Comparison of ENCODE assay signal across 9 mouse cellular contexts in genomic region chr2:170469616-170470308, GRCm38 (mm10). TPM values are rescaled to one million over a fixed set of nuclear protein-coding genes. Genes with fewer than 3 reads are reported as not detected.
DNase-seq lines count a peak whose midpoint lies in the region; ATAC-seq and TF ChIP-seq lines count a peak whose summit lies in the region.
"Had no signal": no experiment of that assay in that cellular context is flagged by ENCODE, and none has a peak within 500 bp of the region (broad histone marks: within the 10 kb centered on the region; RNA-seq: fewer than 3 reads in every experiment).

No protein-coding gene starts in this region.

- WGBS in liver, adult 2 months = 28% methylated on average over 10 of the region's 10 CpGs
- 6% methylated on average over 10 of the region's 10 CpGs for WGBS in liver, embryonic 12.5 days (ENCODE audit: insufficient replicate concordance)
- WGBS in forebrain, embryonic 11.5 days = 9% methylated on average over 10 of the region's 10 CpGs
- WGBS in intestine, embryonic 16.5 days = 12% methylated on average over 10 of the region's 10 CpGs
- 10% methylated on average over 10 of the region's 10 CpGs for WGBS in stomach, embryonic 15.5 days

- 0 out of 2 replicates have a peak, but pooled peaks cover 2% of the 10 kb centered on the region for H3K9me3 ChIP-seq in liver, embryonic 12.5 days (replicated peaks)
- H3K9me3 ChIP-seq in forebrain, embryonic 11.5 days (ENCODE audit: control insufficient read depth, low read length) = no peaks in the 10 kb centered on the region
- H3K9me3 ChIP-seq in intestine, embryonic 16.5 days (ENCODE audit: control insufficient read depth, low read length) = no peaks in the 10 kb centered on the region
- no peaks in the 10 kb centered on the region for H3K9me3 ChIP-seq in stomach, embryonic 15.5 days

- no peak for TF ChIP-seq POLR2A in liver, adult 2 months (IDR thresholded peaks at IDR 0.05; ENCODE audit: extremely low read depth, insufficient read depth, low read length)

- no peaks in the 10 kb centered on the region for H3K27me3 ChIP-seq in liver, adult 2 months (ENCODE audit: control insufficient read depth, insufficient read depth, low read length)
- peaks cover 7% of the 10 kb centered on the region; the same call in 1 of the 2 replicates for H3K27me3 ChIP-seq in liver, embryonic 12.5 days (replicated peaks)
- H3K27me3 ChIP-seq in forebrain, embryonic 11.5 days (ENCODE audit: control insufficient read depth, insufficient read depth, low read length) = no peaks in the 10 kb centered on the region
- H3K27me3 ChIP-seq in intestine, embryonic 16.5 days (replicated peaks; ENCODE audit: control insufficient read depth, insufficient read depth, low read length) = no peaks in the 10 kb centered on the region
- H3K27me3 ChIP-seq in stomach, embryonic 15.5 days (replicated peaks) = no peaks in the 10 kb centered on the region

- no peak for ATAC-seq in liver, embryonic 12.5 days
- peak; percentile 49; the same call in 1 of the 2 replicates for ATAC-seq in forebrain, embryonic 11.5 days (replicated peaks; ENCODE audit: low FRiP score)
- peak; percentile 60 for ATAC-seq in intestine, embryonic 16.5 days
- peak; percentile 53; the same call in 1 of the 2 replicates for ATAC-seq in stomach, embryonic 15.5 days (ENCODE audit: insufficient read depth, low FRiP score, low read depth)
- ATAC-seq in activated CD4-positive, CD25-positive, alpha-beta regulatory T cell, adult 4 months = no peak

- no peak for TF ChIP-seq CTCF in liver, adult 2 months (IDR thresholded peaks at IDR 0.05; ENCODE audit: low read depth, low read length)

- peaks cover 1% of the 10 kb centered on the region; the same call in 1 of the 2 replicates for H3K4me1 ChIP-seq in liver, adult 2 months (ENCODE audit: control insufficient read depth, insufficient read depth, low read length)
- peaks cover 3% of the 10 kb centered on the region; the same call in 1 of the 2 replicates for H3K4me1 ChIP-seq in liver, embryonic 12.5 days
- 0 out of 2 replicates have a peak, but pooled peaks cover 5% of the 10 kb centered on the region for H3K4me1 ChIP-seq in forebrain, embryonic 11.5 days (replicated peaks; ENCODE audit: control insufficient read depth, insufficient read depth, low read length)
- H3K4me1 ChIP-seq in intestine, embryonic 16.5 days (ENCODE audit: control insufficient read depth, insufficient read depth, low read length) = no peaks in the 10 kb centered on the region
- no peaks in the 10 kb centered on the region for H3K4me1 ChIP-seq in stomach, embryonic 15.5 days

- no peak overlapping the region for H3K4me2 ChIP-seq in liver, embryonic 12.5 days
- H3K4me2 ChIP-seq in forebrain, embryonic 11.5 days (ENCODE audit: low read depth, low read length, severe bottlenecking) = no peak overlapping the region
- no peak overlapping the region for H3K4me2 ChIP-seq in intestine, embryonic 16.5 days (ENCODE audit: low read depth, low read length)
- no peak overlapping the region for H3K4me2 ChIP-seq in stomach, embryonic 15.5 days

- peak; percentile 69 for DNase-seq in liver, adult 2 months (ENCODE audit: extremely low read depth, low read depth, low spot score)
- DNase-seq in adipocyte (ENCODE audit: low spot score) = peak; percentile 71
- DNase-seq in forebrain, embryonic 11.5 days (ENCODE audit: low spot score) = peak; percentile 59
- DNase-seq in left cerebral cortex, postnatal 36 days (ENCODE audit: low spot score in 2 of 2) = peak; percentile 15 to 24

- no peak overlapping the region for H3K4me3 ChIP-seq in liver, adult 2 months (ENCODE audit: insufficient read depth, low read depth, low read length)
- H3K4me3 ChIP-seq in liver, embryonic 12.5 days = no peak overlapping the region
- no peak overlapping the region for H3K4me3 ChIP-seq in forebrain, embryonic 11.5 days (ENCODE audit: low read depth, low read length)
- H3K4me3 ChIP-seq in intestine, embryonic 16.5 days (ENCODE audit: low read length) = no peak overlapping the region
- no peak overlapping the region for H3K4me3 ChIP-seq in stomach, embryonic 15.5 days (replicated peaks)

- H3K79me2 ChIP-seq in liver, adult 2 months (ENCODE audit: control insufficient read depth, insufficient read depth, low read length) = no peaks in the 10 kb centered on the region

- H3K27ac ChIP-seq in liver, adult 2 months (replicated peaks; ENCODE audit: insufficient read depth, low read depth, low read length) = no peak overlapping the region
- H3K27ac ChIP-seq in liver, embryonic 12.5 days = no peak overlapping the region
- no peak overlapping the region for H3K27ac ChIP-seq in forebrain, embryonic 11.5 days (ENCODE audit: low read depth, low read length)
- H3K27ac ChIP-seq in intestine, embryonic 16.5 days (ENCODE audit: low read length) = no peak overlapping the region
- H3K27ac ChIP-seq in stomach, embryonic 15.5 days = no peak overlapping the region
- H3K27ac ChIP-seq: macrophage had no signal

- intact Hi-C loops in left cerebral cortex, postnatal 36 days (cut with DNase I) = no loop called here

- H3K36me3 ChIP-seq in liver, adult 2 months (ENCODE audit: control insufficient read depth, insufficient read depth, low read length) = no peaks in the 10 kb centered on the region
- no peaks in the 10 kb centered on the region for H3K36me3 ChIP-seq in liver, embryonic 12.5 days
- H3K36me3 ChIP-seq in forebrain, embryonic 11.5 days (ENCODE audit: control insufficient read depth, insufficient read depth, low read length) = no peaks in the 10 kb centered on the region
- H3K36me3 ChIP-seq in intestine, embryonic 16.5 days (ENCODE audit: control insufficient read depth, insufficient read depth, low read length) = no peaks in the 10 kb centered on the region
- H3K36me3 ChIP-seq in stomach, embryonic 15.5 days = no peaks in the 10 kb centered on the region

- H3K9ac ChIP-seq in liver, adult 2 months (ENCODE audit: low read depth, low read length) = no peak overlapping the region
- no peak overlapping the region for H3K9ac ChIP-seq in liver, embryonic 12.5 days
- no peak overlapping the region; the same call in 1 of the 2 replicates for H3K9ac ChIP-seq in forebrain, embryonic 11.5 days (ENCODE audit: low read length)
- H3K9ac ChIP-seq in intestine, embryonic 16.5 days (ENCODE audit: low read depth, low read length) = no peak overlapping the region
- H3K9ac ChIP-seq in stomach, embryonic 15.5 days = no peak overlapping the region

RNA-seq across cellular contexts. Expression of gene Pfdn4, which starts 26.5 kb away (rescaled TPM):
- 5.4 and 10.6 TPM in 2 replicates for total RNA-seq in liver, adult 2 months (2014; rRNA removed)
- 1.4 and 1.8 TPM in 2 replicates for polyA plus RNA-seq in liver, adult 2 months (2012; rRNA removed)
- 58.5 and 63.7 TPM in 2 replicates for polyA plus RNA-seq in liver, embryonic 12.5 days (2016; fragmentation: Nextera tagmentation; extraction: Ambion mirVana)
- polyA plus RNA-seq in forebrain, embryonic 11.5 days (2014; fragmentation: Nextera tagmentation; extraction: Ambion mirVana) = 105 and 130 TPM in 2 replicates
- polyA plus RNA-seq in intestine, embryonic 16.5 days (2015; fragmentation: Nextera tagmentation; extraction: Ambion mirVana) = 46.6 and 48.5 TPM in 2 replicates
- total RNA-seq in left cerebral cortex, postnatal 36 days (2021) = 10 to 100 TPM; 29.4 to 31.9 TPM
- polyA plus RNA-seq in stomach, embryonic 15.5 days (2015; fragmentation: Nextera tagmentation; extraction: Ambion mirVana) = 68.8 and 74.0 TPM in 2 replicates
- polyA plus RNA-seq in activated CD4-positive, CD25-positive, alpha-beta regulatory T cell, adult 4 months (2017; shearing (Covaris generic)) = 10 to 100 TPM; 52.3 to 58.8 TPM

RNA-seq across cellular contexts. Expression of gene Cyp24a1, which starts 27.2 kb away (rescaled TPM):
- total RNA-seq in liver, adult 2 months (2014; rRNA removed) = not detected in 2 replicates
- polyA plus RNA-seq in liver, adult 2 months (2012; rRNA removed) = not detected in 2 replicates
- polyA plus RNA-seq in liver, embryonic 12.5 days (2016; fragmentation: Nextera tagmentation; extraction: Ambion mirVana) = not detected in 2 replicates
- 0.07 TPM in 1 of 2 replicates, not detected in the other for polyA plus RNA-seq in forebrain, embryonic 11.5 days (2014; fragmentation: Nextera tagmentation; extraction: Ambion mirVana)
- polyA plus RNA-seq in intestine, embryonic 16.5 days (2015; fragmentation: Nextera tagmentation; extraction: Ambion mirVana) = not detected in 2 replicates
- not detected for total RNA-seq in left cerebral cortex, postnatal 36 days (2021)
- not detected in 2 replicates for polyA plus RNA-seq in stomach, embryonic 15.5 days (2015; fragmentation: Nextera tagmentation; extraction: Ambion mirVana)
- polyA plus RNA-seq in activated CD4-positive, CD25-positive, alpha-beta regulatory T cell, adult 4 months (2017; shearing (Covaris generic)) = under 1 TPM in 1 of 2 experiments, not detected in 1; 0.19 TPM
- polyA plus RNA-seq: macrophage had no signal

RNA-seq across cellular contexts. Expression of gene Bcas1, which starts 42.1 kb away (rescaled TPM):
- total RNA-seq in liver, adult 2 months (2014; rRNA removed) = 0.07 TPM in 1 of 2 replicates, not detected in the other
- polyA plus RNA-seq in liver, adult 2 months (2012; rRNA removed) = 0.02 TPM in 1 of 2 replicates, not detected in the other
- 5.2 and 5.7 TPM in 2 replicates for polyA plus RNA-seq in liver, embryonic 12.5 days (2016; fragmentation: Nextera tagmentation; extraction: Ambion mirVana)
- 0.33 and 0.45 TPM in 2 replicates for polyA plus RNA-seq in forebrain, embryonic 11.5 days (2014; fragmentation: Nextera tagmentation; extraction: Ambion mirVana)
- polyA plus RNA-seq in intestine, embryonic 16.5 days (2015; fragmentation: Nextera tagmentation; extraction: Ambion mirVana) = 9.5 and 12.1 TPM in 2 replicates
- total RNA-seq in left cerebral cortex, postnatal 36 days (2021) = 10 to 100 TPM; 55.7 to 69.9 TPM
- 3.0 and 4.5 TPM in 2 replicates for polyA plus RNA-seq in stomach, embryonic 15.5 days (2015; fragmentation: Nextera tagmentation; extraction: Ambion mirVana)
- 1 to 10 TPM; 3.0 to 4.4 TPM for polyA plus RNA-seq in activated CD4-positive, CD25-positive, alpha-beta regulatory T cell, adult 4 months (2017; shearing (Covaris generic))
- polyA plus RNA-seq: macrophage had no signal

Comparison
In these comparisons a context has a peak if more than half of its experiments do, and no peak if none do; other contexts are left out.
1. RNA of gene Pfdn4, which starts 26.5 kb away (polyA plus RNA-seq): 105 to 130 TPM in forebrain, embryonic 11.5 days, 68.8 to 74.0 TPM in stomach, embryonic 15.5 days, 58.5 to 63.7 TPM in liver, embryonic 12.5 days, 52.3 to 58.8 TPM in activated CD4-positive, CD25-positive, alpha-beta regulatory T cell, adult 4 months and 46.6 to 48.5 TPM in intestine, embryonic 16.5 days; 1.4 to 1.8 TPM in liver, adult 2 months; every median in the first group is over 10 times any median in the second.
2. DNase-seq: peak in every context shown above with its lines; median percentile 71 in adipocyte; 69 in liver, adult 2 months; 59 in forebrain, embryonic 11.5 days; 20 in left cerebral cortex, postnatal 36 days.
3. ATAC-seq: peak in forebrain, embryonic 11.5 days (single experiment), intestine, embryonic 16.5 days (single experiment) and stomach, embryonic 15.5 days (single experiment); none in liver, embryonic 12.5 days (single experiment) and activated CD4-positive, CD25-positive, alpha-beta regulatory T cell, adult 4 months (single experiment).